Mouse (Mus musculus) bone marrow macrophage, adult 2 months (primary cell): Measurements from ENCODE around the gene Veph1. TPM values are rescaled to one million over a fixed set of nuclear protein-coding genes. Genes with fewer than 3 reads are reported as not detected.

Source experiments
- H3K27ac ChIP-seq: 2 replicates; pipeline ENCODE4 v1.5.1; 2012; ENCODE audit warnings: low read depth, low read length; ENCODE audit not compliant: insufficient read depth
- H3K4me1 ChIP-seq: 2 replicates; pipeline ENCODE4 v1.6.1; 2012; ENCODE audit warnings: low read length; ENCODE audit not compliant: control insufficient read depth, insufficient read depth
- H3K4me3 ChIP-seq: 2 replicates; pipeline ENCODE4 v1.5.1; 2012; ENCODE audit warnings: mild to moderate bottlenecking, low read length, moderate library complexity; ENCODE audit not compliant: insufficient read depth
- CTCF ChIP-seq: IDR thresholded peaks from 2 replicates; pipeline ENCODE4 v1.5.1; 2012; ENCODE audit warnings: low read depth, mild to moderate bottlenecking, low read length, moderate library complexity
- POLR2A ChIP-seq: IDR thresholded peaks from 2 replicates; pipeline ENCODE4 v1.6.1; 2012; ENCODE audit warnings: mild to moderate bottlenecking, low read depth, low read length, borderline replicate concordance
- polyA plus RNA-seq: library from polyadenylated mRNA; stranded (reverse); fragments of >200 nt; gene quantifications from 2 replicates; pipeline ENCODE4 v1.2.4, GENCODE M21; 2012; ENCODE audit not compliant: missing spikeins, insufficient read depth, insufficient read length

Gene Veph1
- polyA plus RNA-seq = not detected in 2 replicates

GRCm38 (mm10) chr3:66296545-66296944, at the start of gene Veph1:
TSS of gene Veph1 (minus strand) at chr3:66296837.
- Histone ChIP-seq H3K4me1 (no peaks in the 10 kb centered on the region), H3K4me3 (no peak within 1 kb of the TSS)
- TF ChIP-seq CTCF = no peak
- no peak for TF ChIP-seq POLR2A

GRCm38 (mm10) chr3:66340742-66341141, 44.1 kb upstream of the Veph1 start:
- Histone ChIP-seq H3K27ac (no peak overlapping the region), H3K4me3 (no peak overlapping the region), H3K4me1 (no peaks in the 10 kb centered on the region)
- TF ChIP-seq POLR2A = no peak
- TF ChIP-seq CTCF = no peak

More at GRCm38 (mm10) chr3:66296545-66296944, at the start of gene Veph1:
- H3K27ac ChIP-seq = no peak within 1 kb of the TSS

GRCm38 (mm10) chr3:66332401-66332729, 35.7 kb upstream of the Veph1 start:
- Histone ChIP-seq H3K27ac (no peak overlapping the region), H3K4me3 (no peak overlapping the region), H3K4me1 (no peaks in the 10 kb centered on the region)
- TF ChIP-seq POLR2A (no peak), CTCF (no peak)

- TF ChIP-seq CTCF (no peak), POLR2A (no peak)
- H3K27ac ChIP-seq = no peak overlapping the region
- no peak overlapping the region for H3K4me3 ChIP-seq
- H3K4me1 ChIP-seq = no peaks in the 10 kb centered on the region
Measured at GRCm38 (mm10) chr3:66331592-66332400, 35.2 kb upstream of the Veph1 start.

GRCm38 (mm10) chr3:66330896-66331579, 34.4 kb upstream of the Veph1 start:
- Histone ChIP-seq H3K27ac (no peak overlapping the region), H3K4me1 (no peaks in the 10 kb centered on the region), H3K4me3 (no peak overlapping the region)
- no peak for TF ChIP-seq CTCF
- no peak for TF ChIP-seq POLR2A

GRCm38 (mm10) chr3:66325962-66326834, 29.6 kb upstream of the Veph1 start:
- Histone ChIP-seq H3K4me1 (no peaks in the 10 kb centered on the region), H3K4me3 (no peak overlapping the region), H3K27ac (no peak overlapping the region)
- no peak for TF ChIP-seq POLR2A
- TF ChIP-seq CTCF = no peak

- Histone ChIP-seq H3K27ac (no peak overlapping the region), H3K4me3 (no peak overlapping the region), H3K4me1 (no peaks in the 10 kb centered on the region)
- TF ChIP-seq CTCF (no peak), POLR2A (no peak)
Measured at GRCm38 (mm10) chr3:66325486-66325951, 28.9 kb upstream of the Veph1 start.

GRCm38 (mm10) chr3:66314793-66315715, 18.4 kb upstream of the Veph1 start:
- H3K4me3 ChIP-seq = no peak overlapping the region
- TF ChIP-seq POLR2A = no peak
- TF ChIP-seq CTCF = no peak
- no peaks in the 10 kb centered on the region for H3K4me1 ChIP-seq
- H3K27ac ChIP-seq = no peak overlapping the region

GRCm38 (mm10) chr3:66310586-66310985, 13.9 kb upstream of the Veph1 start:
- H3K4me1 ChIP-seq = no peaks in the 10 kb centered on the region
- no peak overlapping the region for H3K27ac ChIP-seq
- TF ChIP-seq POLR2A = no peak
- TF ChIP-seq CTCF = no peak
- H3K4me3 ChIP-seq = no peak overlapping the region
